ENCODE assay signal across 7 mouse cellular contexts in the genomic region with DNA sequence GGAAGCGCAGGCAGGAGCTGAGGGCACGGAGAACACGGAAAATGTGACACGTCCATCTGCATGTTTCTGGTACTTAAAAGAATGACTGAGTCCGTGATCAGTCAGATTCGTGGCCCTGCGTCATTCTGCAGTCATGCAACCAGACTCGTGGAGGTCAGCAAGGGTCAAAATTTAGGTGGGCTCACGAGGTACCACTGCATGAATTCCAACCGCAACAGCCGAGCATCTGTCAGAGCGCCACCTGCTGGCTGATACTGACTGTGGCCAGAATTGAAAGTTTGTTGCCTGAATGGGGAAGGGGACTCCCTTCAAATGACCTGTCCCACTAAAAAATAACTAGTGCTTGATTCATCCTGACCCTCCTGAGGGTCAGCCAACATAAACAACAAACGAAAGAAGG. TPM values are rescaled to one million over a fixed set of nuclear protein-coding genes. Genes with fewer than 3 reads are reported as not detected.
A peak's percentile ranks its signal among the peaks of the same experiment; 100 is the strongest.
DNase-seq lines count a peak whose midpoint lies in the region; ATAC-seq and TF ChIP-seq lines count a peak whose summit lies in the region.

No protein-coding gene starts in this region.

- no peak overlapping the region for H3K27ac ChIP-seq in hindbrain, postnatal 0 days
- H3K27ac ChIP-seq in lung, postnatal 0 days (ENCODE audit: low read length) = no peak overlapping the region

- H3K9me3 ChIP-seq in hindbrain, postnatal 0 days (ENCODE audit: low read length) = no peaks in the 10 kb centered on the region
- no peaks in the 10 kb centered on the region for H3K9me3 ChIP-seq in lung, postnatal 0 days (ENCODE audit: low read length)

- H3K9ac ChIP-seq in hindbrain, postnatal 0 days (replicated peaks; ENCODE audit: low read length) = no peak overlapping the region
- H3K9ac ChIP-seq in lung, postnatal 0 days (replicated peaks; ENCODE audit: low read depth) = no peak overlapping the region

- no peaks in the 10 kb centered on the region for H3K4me1 ChIP-seq in hindbrain, postnatal 0 days (ENCODE audit: insufficient read depth, low read length)
- no peaks in the 10 kb centered on the region for H3K4me1 ChIP-seq in lung, postnatal 0 days (ENCODE audit: insufficient read depth, low read depth, low read length)

- TF ChIP-seq EP300 in lung, postnatal 0 days (IDR thresholded peaks at IDR 0.05) = no peak

- no peak overlapping the region for H3K4me3 ChIP-seq in hindbrain, postnatal 0 days (ENCODE audit: low read length)
- no peak overlapping the region for H3K4me3 ChIP-seq in lung, postnatal 0 days (ENCODE audit: low read depth, low read length)

- no peaks in the 10 kb centered on the region for H3K36me3 ChIP-seq in hindbrain, postnatal 0 days (ENCODE audit: insufficient read depth, low read length)
- no peaks in the 10 kb centered on the region for H3K36me3 ChIP-seq in lung, postnatal 0 days (ENCODE audit: insufficient read depth, low read length)

- no peak overlapping the region for H3K4me2 ChIP-seq in hindbrain, postnatal 0 days (ENCODE audit: low read depth, low read length)
- H3K4me2 ChIP-seq in lung, postnatal 0 days (replicated peaks; ENCODE audit: low read depth, low read length) = no peak overlapping the region

- ATAC-seq in hindbrain, postnatal 0 days = no peak
- ATAC-seq in lung, postnatal 0 days = no peak

- no peaks in the 10 kb centered on the region for H3K27me3 ChIP-seq in hindbrain, postnatal 0 days (ENCODE audit: insufficient read depth, low read length)
- H3K27me3 ChIP-seq in lung, postnatal 0 days (replicated peaks; ENCODE audit: insufficient read depth, low read length) = no peaks in the 10 kb centered on the region

- peak; percentile 96 for TF ChIP-seq CTCF in hindbrain, postnatal 0 days (IDR thresholded peaks at IDR 0.05; ENCODE audit: low read depth)
- peak; percentile 88 for TF ChIP-seq CTCF in lung, postnatal 0 days (IDR thresholded peaks at IDR 0.05)

- WGBS in hindbrain, postnatal 0 days = 14% methylated on average over 13 of the region's 13 CpGs
- 20% methylated on average over 13 of the region's 13 CpGs for WGBS in lung, postnatal 0 days

- peak; percentile 52 to 55 for DNase-seq in left cerebral cortex, adult 18-20 months (ENCODE audit: low spot score in 2 of 2)
- DNase-seq in left cerebral cortex, adult 11 months (ENCODE audit: low spot score) = no peak
- DNase-seq in R1 (ENCODE audit: low read depth, low spot score) = peak; percentile 74
- DNase-seq in cerebellum, postnatal 4 days (ENCODE audit: low spot score in 2 of 2) = peak; percentile 34 to 64
- DNase-seq in hindbrain, postnatal 0 days (ENCODE audit: low spot score) = peak; percentile 68
- DNase-seq in lung, postnatal 0 days (ENCODE audit: low spot score) = peak; percentile 37
- peak; percentile 57 for DNase-seq in right cerebral cortex, postnatal 14 days

RNA-seq across cellular contexts. Expression of a gene that starts 30.2 kb away (rescaled TPM):
- total RNA-seq in left cerebral cortex, adult 18-20 months (2021) = under 1 TPM in 1 of 2 experiments, not detected in 1; 0.14 TPM
- total RNA-seq in hindbrain, postnatal 0 days (2014; rRNA removed) = 1.3 and 3.6 TPM in 2 replicates
- 0.49 and 0.55 TPM in 2 replicates for polyA plus RNA-seq in hindbrain, postnatal 0 days (2015; fragmentation: Nextera tagmentation; extraction: Ambion mirVana)
- 11.0 and 19.1 TPM in 2 replicates for polyA plus RNA-seq in lung, postnatal 0 days (2015; fragmentation: Nextera tagmentation; extraction: Ambion mirVana)

RNA-seq across cellular contexts. Expression of a gene that starts 48.6 kb away (rescaled TPM):
- total RNA-seq in left cerebral cortex, adult 18-20 months (2021) = 100 to 1,000 TPM; 164 to 182 TPM
- total RNA-seq in hindbrain, postnatal 0 days (2014; rRNA removed) = 48.1 and 54.5 TPM in 2 replicates
- 20.9 and 22.0 TPM in 2 replicates for polyA plus RNA-seq in hindbrain, postnatal 0 days (2015; fragmentation: Nextera tagmentation; extraction: Ambion mirVana)
- 1.1 and 1.4 TPM in 2 replicates for polyA plus RNA-seq in lung, postnatal 0 days (2015; fragmentation: Nextera tagmentation; extraction: Ambion mirVana)
